Mouse (Mus musculus) stomach, postnatal 0 days (tissue): Measurements from ENCODE around the gene Wdfy1.

Experiments used
- CTCF ChIP-seq: IDR thresholded peaks from 2 replicates; pipeline ENCODE4 v1.5.1; 2016; ENCODE audit warnings: antibody characterized with exemption, low read depth, mild to moderate bottlenecking, moderate library complexity
- EP300 ChIP-seq: optimal IDR thresholded peaks from 2 replicates; pipeline ENCODE3; 2016; ENCODE audit warnings: antibody characterized with exemption

GRCm38 (mm10) chr1:79706707-79707106 lies 69.2 kb downstream of the Wdfy1 start:
- no peak for TF ChIP-seq CTCF
- TF ChIP-seq EP300, result no peak
